Mouse (Mus musculus) G1E (cell line): ENCODE results near the gene Loxl3. TPM values are rescaled to one million over a fixed set of nuclear protein-coding genes. Genes with fewer than 3 reads are reported as not detected.

Experiments used
- ATAC-seq: 2 replicates; pipeline ENCODE4 v1.8.0; 2016; ENCODE audit warnings: mild to moderate bottlenecking; ENCODE audit not compliant: insufficient number of reproducible peaks, poor library complexity, low FRiP score, severe bottlenecking; ENCODE audit errors: extremely low read depth
- DNase-seq: peaks from one replicate; pipeline ENCODE4 v3.0.0; 2012; ENCODE audit warnings: low spot score
- H3K27me3 ChIP-seq: 2 replicates; pipeline ENCODE4 v1.6.1; 2012; ENCODE audit warnings: mild to moderate bottlenecking, low read length, inconsistent platforms; ENCODE audit not compliant: insufficient read depth
- H3K36me3 ChIP-seq: replicated peaks from 2 replicates; pipeline ENCODE3; 2012; ENCODE audit warnings: mild to moderate bottlenecking, inconsistent platforms
- H3K4me1 ChIP-seq: 2 replicates; pipeline ENCODE4 v1.6.1; 2012; ENCODE audit warnings: low read depth, low read length, inconsistent platforms, mixed read lengths; ENCODE audit not compliant: insufficient read depth
- H3K4me3 ChIP-seq: 2 replicates; pipeline ENCODE4 v1.5.1; 2012; ENCODE audit warnings: low read depth, mild to moderate bottlenecking, inconsistent platforms, low read length, moderate library complexity, mixed read lengths
- H3K9me3 ChIP-seq: replicated peaks from 2 replicates; pipeline ENCODE4 v1.6.1; 2012; ENCODE audit warnings: inconsistent platforms
- CTCF ChIP-seq: IDR thresholded peaks from 2 replicates; pipeline ENCODE4 v1.5.1; 2012; ENCODE audit warnings: low read depth, low read length, inconsistent platforms, mixed read lengths
- GATA1 ChIP-seq: IDR thresholded peaks from 2 replicates; pipeline ENCODE4 v1.6.1; 2012; ENCODE audit warnings: borderline replicate concordance, low read length, inconsistent platforms, mixed read lengths
- GATA2 ChIP-seq: IDR thresholded peaks from 2 replicates; pipeline ENCODE4 v1.6.1; 2012; ENCODE audit warnings: low read depth, low read length, inconsistent platforms, borderline replicate concordance
- POLR2AphosphoS5 ChIP-seq: IDR thresholded peaks from 2 replicates; pipeline ENCODE4 v1.6.1; 2012; ENCODE audit warnings: low read depth, low read length, inconsistent platforms; ENCODE audit not compliant: insufficient replicate concordance
- TAL1 ChIP-seq: conservative IDR thresholded peaks from 2 replicates; pipeline ENCODE4 v1.6.1; 2012; ENCODE audit warnings: low read depth, low read length, inconsistent platforms, mixed read lengths
- polyA plus RNA-seq: library from polyadenylated mRNA; stranded (reverse); fragments of >175 nt; gene quantifications from 2 replicates; pipeline ENCODE4 v1.2.3, GENCODE M21; 2012
- total RNA-seq, 2 experiments: library from RNA; stranded (forward) in 1 of 2; stranded (reverse) in 1 of 2; fragments of 200-1000 nt in 1 of 2; fragments of >200 nt in 1 of 2; fragmentation: Nextera tagmentation in 1 of 2; gene quantifications; 2 replicates each; pipeline ENCODE4 v1.2.3; 2014 to 2017

Loxl3 gene
- total and polyA plus RNA-seq, 3 experiments: 0.12 to 0.75 (median 0.71) TPM

DNA sequence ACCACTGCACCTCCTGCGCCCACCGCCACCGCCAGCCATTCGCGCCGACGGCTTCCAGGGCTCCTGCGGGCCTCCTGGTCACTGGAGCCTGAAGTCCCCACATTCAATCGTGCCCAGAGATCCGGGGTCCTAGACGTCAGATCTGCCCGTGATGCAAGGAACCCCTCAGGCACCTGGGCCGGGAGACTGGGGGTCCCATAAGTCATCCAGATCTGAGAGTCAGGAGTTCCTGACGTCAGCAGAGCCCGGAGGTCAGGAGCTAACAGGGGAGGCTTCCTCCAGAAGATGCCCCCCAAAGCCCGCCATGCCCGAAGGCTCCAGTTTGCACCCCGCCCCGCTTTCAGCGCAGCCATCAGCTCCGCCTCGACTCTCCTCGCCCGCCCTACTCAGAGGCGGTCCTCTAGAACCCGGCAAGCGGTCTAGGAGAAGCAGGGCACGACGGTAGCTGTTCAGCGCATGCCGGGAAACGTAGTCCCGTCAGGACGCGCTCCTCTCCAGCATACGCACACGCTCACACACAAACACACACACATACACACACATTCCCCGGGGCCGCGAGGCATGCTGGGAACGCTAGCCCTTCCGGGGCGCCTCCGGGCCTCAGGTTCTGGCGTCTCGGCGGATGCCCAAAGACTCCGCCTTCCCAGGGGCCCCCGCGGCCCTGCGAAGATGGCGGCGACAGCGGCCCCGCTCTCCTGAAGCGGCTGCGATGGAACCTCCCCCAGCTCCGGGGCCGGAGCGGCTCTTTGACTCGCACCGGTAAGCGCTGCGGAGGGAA, 20.3 kb downstream of the Loxl3 start, which contains the start of gene Aup1:
Aup1 (plus strand) TSS at position 448 of the 778 bp plus-strand sequence.
- Histone ChIP-seq H3K4me1 (peaks cover 60% of the 10 kb centered on the region), H3K9me3 (no peaks in the 10 kb centered on the region), H3K36me3 (peaks cover 76% of the 10 kb centered on the region)

DNA sequence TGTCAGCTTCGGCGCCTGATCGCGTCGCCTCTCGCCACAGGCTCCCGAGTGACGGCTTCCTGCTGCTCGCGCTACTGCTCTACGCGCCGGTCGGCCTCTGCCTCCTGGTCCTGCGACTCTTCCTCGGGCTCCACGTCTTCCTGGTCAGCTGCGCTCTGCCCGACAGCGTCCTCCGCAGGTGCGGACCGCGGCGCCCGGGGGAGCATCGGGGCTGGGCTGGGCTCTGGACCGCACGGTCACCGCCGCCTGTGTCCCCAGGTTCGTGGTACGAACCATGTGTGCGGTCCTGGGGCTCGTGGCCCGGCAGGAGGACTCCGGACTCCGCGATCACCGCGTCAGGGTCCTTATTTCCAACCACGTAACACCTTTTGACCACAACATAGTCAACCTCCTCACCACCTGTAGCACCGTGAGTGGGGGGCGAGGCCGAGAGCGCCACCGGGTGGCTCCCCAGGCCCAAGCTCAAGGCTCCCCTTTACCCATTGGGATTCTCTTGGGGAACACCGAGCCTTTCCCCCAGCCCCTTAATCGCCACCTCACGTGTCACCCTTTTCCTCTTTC, 21.0 kb downstream of the Loxl3 start, which contains the start of gene Htra2:
Htra2 (minus strand) TSS at position 403 of the 561 bp plus-strand sequence.
- Histone ChIP-seq H3K36me3 (peaks cover 76% of the 10 kb centered on the region), H3K27me3 (no peaks in the 10 kb centered on the region), H3K4me1 (peaks cover 54% of the 10 kb centered on the region), H3K4me3 (peak within 1 kb of the TSS; percentile 95), H3K9me3 (no peaks in the 10 kb centered on the region)
- no peak for ATAC-seq
- DNase-seq: no peak
- TF ChIP-seq POLR2AphosphoS5: no peak
- no peak for TF ChIP-seq GATA1
- no peak for TF ChIP-seq TAL1
- TF ChIP-seq GATA2: no peak
- TF ChIP-seq CTCF: no peak

More for the DNA sequence above, 20.3 kb downstream of the Loxl3 start, which contains the start of gene Aup1:
- peak; percentile 93 for ATAC-seq
- Histone ChIP-seq H3K4me3 (peak within 1 kb of the TSS; percentile 95), H3K27me3 (no peaks in the 10 kb centered on the region)
- DNase-seq: peak; percentile 99
- TF ChIP-seq CTCF (no peak), GATA1 (no peak), POLR2AphosphoS5 (no peak), GATA2 (no peak), TAL1 (no peak)

DNA sequence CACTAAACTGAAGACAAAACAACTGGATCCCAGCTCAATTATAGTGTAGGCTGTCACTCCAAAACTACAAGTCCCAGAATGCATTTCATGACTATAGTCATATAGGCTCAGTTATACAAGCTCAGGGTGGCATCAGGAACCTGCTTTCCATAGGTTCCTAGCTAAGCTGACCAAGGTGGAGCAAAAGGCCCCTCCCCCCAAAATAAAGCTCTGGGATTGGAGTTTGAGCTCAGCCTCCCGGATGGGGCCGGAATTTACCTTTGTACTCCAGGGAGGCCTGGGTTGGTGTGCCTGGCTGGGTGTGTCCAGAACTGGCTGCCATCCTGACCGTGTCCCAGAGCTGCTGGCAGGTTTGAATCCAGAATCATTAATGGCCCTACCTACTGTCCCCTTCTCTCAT, 23.8 kb downstream of the Loxl3 start, which contains the start of gene Dqx1:
Dqx1 (plus strand) TSS at position 55 of the 400 bp plus-strand sequence.
- TF ChIP-seq POLR2AphosphoS5 (no peak), CTCF (no peak), TAL1 (no peak), GATA1 (no peak), GATA2 (no peak)
- Histone ChIP-seq H3K4me1 (peaks cover 33% of the 10 kb centered on the region), H3K9me3 (no peaks in the 10 kb centered on the region), H3K36me3 (peaks cover 68% of the 10 kb centered on the region), H3K4me3 (peak within 1 kb of the TSS; percentile 17; the same call in 1 of the 2 replicates), H3K27me3 (no peaks in the 10 kb centered on the region)
- ATAC-seq (no peak), DNase-seq (no peak)

DNA sequence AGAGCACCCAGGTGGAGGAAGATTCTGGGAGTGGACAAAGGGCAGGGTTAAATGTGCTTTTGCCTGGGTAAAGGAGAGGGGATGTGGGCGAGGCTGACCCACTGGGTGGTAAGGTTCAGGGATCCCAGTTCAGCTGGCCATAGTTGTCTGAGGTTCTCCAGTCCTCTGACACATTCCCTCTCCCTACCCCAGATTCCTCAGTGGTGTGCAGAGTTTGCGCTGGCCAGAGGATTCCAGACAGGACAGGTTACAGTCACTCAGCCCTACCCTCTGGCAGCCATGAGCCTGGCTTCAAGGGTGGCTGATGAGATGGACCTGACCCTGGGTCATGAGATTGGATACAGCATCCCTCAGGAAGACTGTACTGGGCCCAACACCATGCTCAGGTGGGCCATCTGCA, 24.8 kb downstream of the Loxl3 start:
- H3K9me3 ChIP-seq: no peaks in the 10 kb centered on the region
- ATAC-seq: no peak
- TF ChIP-seq GATA2: no peak
- peak; percentile 79 for TF ChIP-seq POLR2AphosphoS5
- no peak overlapping the region for H3K4me3 ChIP-seq
- peaks cover 75% of the 10 kb centered on the region for H3K36me3 ChIP-seq
- DNase-seq: no peak
- peaks cover 24% of the 10 kb centered on the region for H3K4me1 ChIP-seq
- no peaks in the 10 kb centered on the region for H3K27me3 ChIP-seq

DNA sequence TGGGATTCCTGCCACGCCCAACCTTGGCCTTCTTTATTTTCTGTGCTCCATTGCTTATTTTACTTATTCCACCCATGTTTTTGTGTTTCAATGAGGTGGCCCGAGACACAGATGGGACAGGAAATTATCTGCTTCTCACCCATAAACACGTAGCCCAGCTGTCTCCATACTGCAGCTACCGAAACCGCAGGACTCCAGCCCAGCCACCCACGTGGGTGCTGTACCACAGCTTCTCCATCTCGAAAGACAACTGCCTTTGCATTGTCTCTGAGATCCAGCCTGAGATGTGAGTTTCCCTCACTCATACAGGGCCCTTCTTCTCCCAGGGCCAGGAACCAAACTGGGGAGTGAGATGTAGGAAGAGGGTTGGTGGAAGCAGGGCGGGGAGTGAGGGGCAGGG, 32.0 kb downstream of the Loxl3 start:
- H3K27me3 ChIP-seq: peaks cover 22% of the 10 kb centered on the region; the same call in 1 of the 2 replicates
- no peak for ATAC-seq

DNA sequence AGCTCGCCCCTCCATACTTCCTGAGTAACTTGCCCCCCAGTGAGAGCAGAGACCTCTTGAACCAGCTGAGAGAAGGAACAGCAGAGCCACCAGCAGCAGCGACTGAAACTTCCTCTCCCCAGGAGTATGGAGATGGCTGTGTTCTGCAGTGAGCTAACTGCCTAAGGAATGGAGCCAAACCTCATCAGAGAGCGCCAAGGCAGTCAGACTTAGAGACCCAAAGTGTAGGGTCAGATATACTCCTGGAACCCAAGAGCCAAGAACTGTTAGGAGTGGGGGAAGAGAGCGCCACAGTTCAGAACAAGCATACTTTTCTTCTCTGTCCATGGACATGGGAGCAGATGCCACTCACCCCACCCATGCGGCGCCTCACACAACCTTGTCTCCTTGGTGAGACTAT, 32.5 kb downstream of the Loxl3 start:
- peaks cover 26% of the 10 kb centered on the region; the same call in 1 of the 2 replicates for H3K27me3 ChIP-seq
- peaks cover 34% of the 10 kb centered on the region for H3K36me3 ChIP-seq
- no peaks in the 10 kb centered on the region for H3K4me1 ChIP-seq
- peaks cover 33% of the 10 kb centered on the region for H3K9me3 ChIP-seq
- DNase-seq (no peak), ATAC-seq (no peak)
- no peak overlapping the region for H3K4me3 ChIP-seq
- no peak for TF ChIP-seq CTCF

More for the DNA sequence above, 32.0 kb downstream of the Loxl3 start:
- H3K9me3 ChIP-seq: peaks cover 29% of the 10 kb centered on the region
- DNase-seq: no peak
- peaks cover 38% of the 10 kb centered on the region for H3K36me3 ChIP-seq
- TF ChIP-seq CTCF (no peak), GATA1 (no peak)
- H3K4me1 ChIP-seq: no peaks in the 10 kb centered on the region
- no peak overlapping the region for H3K4me3 ChIP-seq

DNA sequence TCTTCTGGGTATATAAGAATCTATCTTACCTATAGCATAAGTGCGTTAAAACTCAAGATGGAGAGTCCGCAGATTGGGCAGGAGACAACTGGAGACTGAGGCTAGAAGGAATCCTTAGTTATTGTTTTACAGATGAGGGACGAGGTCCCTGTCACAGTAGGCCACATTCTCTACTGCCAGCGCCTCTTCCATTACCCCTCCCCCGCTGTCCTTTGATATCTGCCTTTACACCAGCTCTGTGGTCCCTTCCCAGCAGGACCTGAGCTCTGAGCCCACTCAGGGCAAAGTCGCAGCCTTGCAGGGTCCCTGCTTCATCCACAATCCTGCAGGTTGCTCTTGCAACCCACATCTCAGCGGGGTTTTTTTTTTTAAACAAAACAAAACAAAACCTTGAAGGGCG, 34.2 kb downstream of the Loxl3 start:
- TF ChIP-seq CTCF (no peak), GATA1 (no peak), TAL1 (no peak), POLR2AphosphoS5 (no peak)
- H3K4me3 ChIP-seq: no peak overlapping the region; the same call in 1 of the 2 replicates
- peaks cover 33% of the 10 kb centered on the region for H3K9me3 ChIP-seq
- peaks cover 40% of the 10 kb centered on the region for H3K27me3 ChIP-seq
- peaks cover 24% of the 10 kb centered on the region for H3K36me3 ChIP-seq
- DNase-seq (no peak), ATAC-seq (no peak)
- no peaks in the 10 kb centered on the region for H3K4me1 ChIP-seq
